Mouse (Mus musculus): ENCODE data around the gene Ace.

- TF ChIP-seq POLR2A (IDR thresholded peaks at IDR 0.05; ENCODE audit: low read depth, low read length) = no peak
- no peak for TF ChIP-seq CTCF (IDR thresholded peaks at IDR 0.05; ENCODE audit: extremely low read depth, insufficient read length, insufficient replicate concordance, low read depth, low read length)
These were observed 26.6 kb downstream of the Ace start, which contains the start of gene Ace3 for GRCm38 (mm10) chr11:105994375-105994774.
